Mouse (Mus musculus): Measurements from ENCODE around the gene Fbxo3.
A peak's percentile ranks its signal among the peaks of the same experiment; 100 is the strongest.

DNA sequence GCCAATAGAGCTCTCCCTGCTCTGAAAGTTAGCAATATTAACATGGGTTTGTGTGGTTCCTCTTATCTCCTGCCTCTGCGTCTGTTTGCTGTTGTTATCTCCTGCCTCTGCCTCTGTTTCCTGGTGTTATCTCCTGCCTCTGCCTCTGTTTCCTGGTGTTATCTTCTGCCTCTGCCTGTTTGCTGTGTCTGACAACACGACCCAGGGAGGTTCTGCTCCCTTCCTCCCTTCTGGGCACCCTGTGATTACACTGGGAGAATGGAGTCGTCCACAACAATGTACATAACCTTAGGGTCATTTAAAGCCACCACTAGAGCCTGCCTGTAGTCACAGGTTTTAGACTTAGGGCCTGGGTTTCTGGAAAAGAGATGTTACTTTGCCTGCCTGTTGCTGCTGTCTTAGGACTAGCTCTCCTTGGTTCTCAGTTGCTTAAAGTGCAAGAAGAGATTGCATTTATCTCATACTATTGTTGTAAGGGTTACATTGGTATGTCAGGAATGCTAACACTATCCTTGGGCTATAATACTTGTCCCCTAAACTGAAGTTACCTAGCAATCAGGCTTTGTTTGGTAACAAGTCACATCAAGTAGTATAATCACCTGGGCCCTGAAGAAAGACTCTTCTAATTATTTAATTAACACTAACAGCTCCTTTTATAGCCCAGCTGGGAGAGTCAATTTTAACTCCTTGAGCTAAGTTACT is 71.2 kb downstream of the Fbxo3 start:
- TF ChIP-seq MAFK (IDR thresholded peaks at IDR 0.05; ENCODE audit: insufficient read depth, low read depth, low read length) (no peak), ZC3H11A (IDR thresholded peaks at IDR 0.05; ENCODE audit: borderline replicate concordance, low read depth, low read length) (no peak), CHD2 (IDR thresholded peaks at IDR 0.05; ENCODE audit: low read depth, low read length) (0 out of 2 replicates have a peak, but pooled peaks have one; percentile 39), ZNF384 (IDR thresholded peaks at IDR 0.05; ENCODE audit: low read depth, low read length) (no peak)

Measured in ES-E14 (cell line).